Mouse (Mus musculus) retina, postnatal 7 days (tissue): ENCODE data around the gene Hint2.

ENCODE experiments used
- DNase-seq: peaks from one replicate; pipeline ENCODE4 v3.0.0-alpha.2; 2012; ENCODE audit warnings: low read depth, low spot score

The Hint2 gene

GRCm38 (mm10) chr4:43604751-43605685, 51.2 kb downstream of the Hint2 start:
- no peak for DNase-seq
